Mouse (Mus musculus): ENCODE data around the gene Vmn2r96. TPM values are rescaled to one million over a fixed set of nuclear protein-coding genes. Genes with fewer than 3 reads are reported as not detected.
"Not testable (repeated sequence)": the region's sequence is repeated elsewhere in the genome, so short reads cannot be mapped to it uniquely, and the experiment has no call there.

The Vmn2r96 gene
- not detected in 2 replicates for polyA plus RNA-seq (2016; fragmentation: Nextera tagmentation; extraction: Ambion mirVana)

- not testable (repeated sequence) for H3K9ac ChIP-seq; H3K4me3 ChIP-seq; H3K9me3 ChIP-seq; H3K4me1 ChIP-seq; H3K36me3 ChIP-seq; H3K27ac ChIP-seq; H3K27me3 ChIP-seq (replicated peaks); ATAC-seq (ENCODE audit: low FRiP score, low read depth); H3K4me2 ChIP-seq (replicated peaks)
- 80% methylated on average over 1 of the region's 1 CpGs for WGBS
Observed at GRCm38 (mm10) chr17:18572851-18573250, at the start of gene Vmn2r96. TSS of gene Vmn2r96 (plus strand) at chr17:18573151.

GRCm38 (mm10) chr17:18523371-18523770 lies 49.6 kb upstream of the Vmn2r96 start:
- no peak overlapping the region for H3K27ac ChIP-seq
- no peaks in the 10 kb centered on the region for H3K4me1 ChIP-seq
- no peak overlapping the region for H3K9ac ChIP-seq
- no peak overlapping the region for H3K4me2 ChIP-seq (replicated peaks)
- no peak overlapping the region for H3K4me3 ChIP-seq
- H3K27me3 ChIP-seq (replicated peaks), result no peaks in the 10 kb centered on the region
- no peak for ATAC-seq (ENCODE audit: low FRiP score, low read depth)
- H3K9me3 ChIP-seq, result peaks cover 45% of the 10 kb centered on the region
- H3K36me3 ChIP-seq, result no peaks in the 10 kb centered on the region

GRCm38 (mm10) chr17:18523991-18524390 lies 49.0 kb upstream of the Vmn2r96 start:
- no peak overlapping the region for H3K4me2 ChIP-seq (replicated peaks)
- H3K36me3 ChIP-seq, result no peaks in the 10 kb centered on the region
- 67% methylated on average over 1 of the region's 1 CpGs for WGBS
- H3K9me3 ChIP-seq, result peaks cover 40% of the 10 kb centered on the region
- H3K27ac ChIP-seq, result no peak overlapping the region
- no peaks in the 10 kb centered on the region for H3K4me1 ChIP-seq
- H3K9ac ChIP-seq, result no peak overlapping the region
- H3K4me3 ChIP-seq, result no peak overlapping the region
- no peak for ATAC-seq (ENCODE audit: low FRiP score, low read depth)
- no peaks in the 10 kb centered on the region for H3K27me3 ChIP-seq (replicated peaks)

- peaks cover 46% of the 10 kb centered on the region for H3K9me3 ChIP-seq
- H3K27me3 ChIP-seq (replicated peaks); H3K9ac ChIP-seq; H3K4me3 ChIP-seq; H3K4me1 ChIP-seq; H3K36me3 ChIP-seq; H3K4me2 ChIP-seq (replicated peaks); ATAC-seq (ENCODE audit: low FRiP score, low read depth); H3K27ac ChIP-seq: not testable (repeated sequence)
- 93% methylated on average over 31 of the region's 31 CpGs for WGBS
Observed at GRCm38 (mm10) chr17:18558212-18559158, 14.5 kb upstream of the Vmn2r96 start.

GRCm38 (mm10) chr17:18566186-18566585 lies 6.8 kb upstream of the Vmn2r96 start:
- H3K9me3 ChIP-seq, result peaks cover 26% of the 10 kb centered on the region
- H3K4me3 ChIP-seq; H3K4me1 ChIP-seq; H3K27me3 ChIP-seq (replicated peaks); H3K9ac ChIP-seq; H3K4me2 ChIP-seq (replicated peaks); H3K36me3 ChIP-seq; ATAC-seq (ENCODE audit: low FRiP score, low read depth); H3K27ac ChIP-seq: not testable (repeated sequence)
- WGBS, result 92% methylated on average over 17 of the region's 17 CpGs

- WGBS, result 92% methylated on average over 6 of the region's 6 CpGs
- H3K27ac ChIP-seq; H3K9ac ChIP-seq; H3K4me3 ChIP-seq; H3K4me2 ChIP-seq (replicated peaks); H3K36me3 ChIP-seq; H3K27me3 ChIP-seq (replicated peaks); ATAC-seq (ENCODE audit: low FRiP score, low read depth); H3K4me1 ChIP-seq: not testable (repeated sequence)
- H3K9me3 ChIP-seq, result peaks cover 49% of the 10 kb centered on the region
Observed at GRCm38 (mm10) chr17:18615151-18615550, 42.2 kb downstream of the Vmn2r96 start.

- ATAC-seq (ENCODE audit: low FRiP score, low read depth), result no peak
- Histone ChIP-seq H3K4me3 (no peak overlapping the region), H3K27ac (no peak overlapping the region), H3K27me3 (replicated peaks) (no peaks in the 10 kb centered on the region), H3K36me3 (no peaks in the 10 kb centered on the region), H3K9ac (no peak overlapping the region), H3K4me1 (no peaks in the 10 kb centered on the region), H3K4me2 (replicated peaks) (no peak overlapping the region), H3K9me3 (peaks cover 17% of the 10 kb centered on the region)
Observed at GRCm38 (mm10) chr17:18626532-18626931, 53.6 kb downstream of the Vmn2r96 start.

Other genes starting within 250 kb of the Vmn2r96 start
- gene Vmn2r95, start 149.1 kb upstream of the Vmn2r96 start, polyA plus RNA-seq (2016; fragmentation: Nextera tagmentation; extraction: Ambion mirVana), result not detected in 2 replicates

Data from neural tube, embryonic 12.5 days (tissue).